Comparison of ENCODE assay signal across 4 mouse cellular contexts in genomic region chr19:34612243-34613001, GRCm38 (mm10). TPM values are rescaled to one million over a fixed set of nuclear protein-coding genes. Genes with fewer than 3 reads are reported as not detected.
"Had no signal": no experiment of that assay in that cellular context is flagged by ENCODE, and none has a peak within 500 bp of the region (broad histone marks: within the 10 kb centered on the region; RNA-seq: fewer than 3 reads in every experiment).

No protein-coding gene starts in this region.

RNA-seq across cellular contexts. Expression of gene Ifit3b, which starts 4.7 kb away (rescaled TPM):
- polyA plus RNA-seq: midbrain, embryonic 10.5 days; neural tube, embryonic 11.5 days had no signal

RNA-seq across cellular contexts. Expression of gene Ifit1bl1, which starts 10.7 kb away (rescaled TPM):
- polyA plus RNA-seq: midbrain, embryonic 10.5 days; testis, adult 2 months had no signal

RNA-seq across cellular contexts. Expression of gene Ifit1bl2, which starts 28.1 kb away (rescaled TPM):
- polyA plus RNA-seq: midbrain, embryonic 12.5 days; neural tube, embryonic 11.5 days; testis, adult 2 months had no signal

RNA-seq across cellular contexts. Expression of gene Ifit1, which starts 28.2 kb away (rescaled TPM):
- polyA plus RNA-seq: midbrain, embryonic 10.5 days had no signal
